Mouse (Mus musculus): ENCODE measurements around the gene Gpr82.

DNA sequence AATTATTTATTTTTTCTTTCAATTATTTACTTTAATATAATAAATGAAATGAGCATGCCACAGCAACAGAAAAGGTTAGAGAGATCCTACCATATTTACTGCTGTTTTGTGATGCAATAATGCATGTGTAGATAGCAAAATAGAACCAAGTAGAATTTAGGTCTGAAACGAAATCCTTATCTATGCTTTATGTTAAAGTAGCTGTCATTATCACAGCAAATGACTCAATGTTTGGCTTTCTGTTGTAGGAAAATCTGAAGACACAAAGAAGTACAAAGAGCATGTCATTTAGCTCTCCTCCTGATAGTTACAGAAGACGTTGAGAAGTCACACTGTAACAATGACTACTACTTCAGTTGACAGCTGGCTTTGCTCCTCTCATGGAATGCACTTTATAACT, 22.3 kb upstream of the Gpr82 start:
- TF ChIP-seq CTCF (conservative IDR thresholded peaks at IDR 0.05 in 1 of 2, IDR thresholded peaks at IDR 0.05 in 1 of 2; ENCODE audit: low read depth in 2 of 2, low read length in 2 of 2) (no peak), POLR2A (IDR thresholded peaks at IDR 0.05; ENCODE audit: low read depth, low read length) (no peak)

Measured in CH12.LX (cell line).